Mouse (Mus musculus) forebrain, embryonic 13.5 days (tissue): Measurements from ENCODE around the gene Gucy1b1. TPM values are rescaled to one million over a fixed set of nuclear protein-coding genes. Genes with fewer than 3 reads are reported as not detected.

Experiments used
- ATAC-seq: fragments of 200-750 bp; cut with Nextera tagmentation; 2 replicates; pipeline ENCODE4 v1.8.0; 2017
- H3K27ac ChIP-seq: fragments of 300-500 bp; sonication (generic); 2 replicates; pipeline ENCODE4 v1.5.1; 2015; ENCODE audit warnings: inconsistent platforms, mild to moderate bottlenecking, moderate library complexity
- H3K27me3 ChIP-seq: fragments of 300-500 bp; sonication (generic); 2 replicates; pipeline ENCODE4 v1.6.1; 2015; ENCODE audit warnings: mild to moderate bottlenecking, inconsistent platforms
- H3K36me3 ChIP-seq: fragments of 300-500 bp; sonication (generic); 2 replicates; pipeline ENCODE4 v1.6.1; 2015; ENCODE audit warnings: mild to moderate bottlenecking, inconsistent platforms; ENCODE audit not compliant: poor library complexity, severe bottlenecking
- H3K4me1 ChIP-seq: fragments of 300-500 bp; sonication (generic); 2 replicates; pipeline ENCODE4 v1.6.1; 2015; ENCODE audit warnings: inconsistent platforms
- H3K4me2 ChIP-seq: fragments of 300-500 bp; sonication (generic); 2 replicates; pipeline ENCODE4 v1.6.1; 2015; ENCODE audit warnings: inconsistent platforms, mild to moderate bottlenecking, moderate library complexity
- H3K4me3 ChIP-seq: fragments of 300-500 bp; sonication (generic); 2 replicates; pipeline ENCODE4 v1.5.1; 2015; ENCODE audit warnings: mild to moderate bottlenecking, inconsistent platforms
- H3K9ac ChIP-seq: fragments of 300-500 bp; sonication (generic); 2 replicates; pipeline ENCODE4 v1.6.1; 2015; ENCODE audit warnings: mild to moderate bottlenecking, inconsistent platforms
- H3K9me3 ChIP-seq: fragments of 300-500 bp; sonication (generic); replicated peaks from 2 replicates; pipeline ENCODE4 v1.6.1; 2016; ENCODE audit warnings: inconsistent platforms
- WGBS: fragments of 180-500 bp; shearing (Covaris S2); methylation state at CpG from one replicate; pipeline ENCODE4 v1.1.7; 2015; 5-methylcytosine and 5-hydroxymethylcytosine counted together
- polyA plus RNA-seq: library from polyadenylated mRNA; unstranded; fragments of >200 nt; fragmentation: Nextera tagmentation; extraction: Ambion mirVana; gene quantifications from 2 replicates; pipeline ENCODE4 v1.2.1, GENCODE M21; 2015

Gene Gucy1b1
- polyA plus RNA-seq, 1 experiment from 2014 or later: 23.5 TPM

DNA sequence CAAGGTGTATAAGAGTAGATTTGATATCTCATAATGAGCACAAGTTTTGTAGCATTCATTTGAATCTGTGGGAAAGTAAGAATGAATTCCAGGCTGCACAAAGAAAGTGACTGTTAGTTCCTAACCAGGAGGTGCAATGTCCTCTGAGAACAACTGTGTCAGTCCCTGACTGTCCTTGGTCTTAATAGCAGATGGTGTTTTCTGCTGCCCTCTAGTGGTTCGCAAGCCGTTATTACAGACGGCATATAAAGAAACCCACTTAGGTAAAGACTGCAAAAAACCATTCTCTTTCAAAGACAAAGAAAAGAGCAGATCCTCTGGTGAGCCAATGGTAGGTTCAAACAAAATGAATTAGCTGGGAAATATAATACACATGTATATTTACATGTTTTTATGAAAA lies 45.3 kb downstream of the Gucy1b1 start:
- Histone ChIP-seq H3K27me3 (no peaks in the 10 kb centered on the region), H3K4me1 (no peaks in the 10 kb centered on the region), H3K9ac (no peak overlapping the region), H3K27ac (no peak overlapping the region), H3K4me2 (no peak overlapping the region), H3K9me3 (no peaks in the 10 kb centered on the region), H3K4me3 (no peak overlapping the region), H3K36me3 (0 out of 2 replicates have a peak, but pooled peaks cover under 1% of the 10 kb centered on the region)
- 1% methylated on average over 3 of the region's 3 CpGs for WGBS
- ATAC-seq: peak; percentile 87

DNA sequence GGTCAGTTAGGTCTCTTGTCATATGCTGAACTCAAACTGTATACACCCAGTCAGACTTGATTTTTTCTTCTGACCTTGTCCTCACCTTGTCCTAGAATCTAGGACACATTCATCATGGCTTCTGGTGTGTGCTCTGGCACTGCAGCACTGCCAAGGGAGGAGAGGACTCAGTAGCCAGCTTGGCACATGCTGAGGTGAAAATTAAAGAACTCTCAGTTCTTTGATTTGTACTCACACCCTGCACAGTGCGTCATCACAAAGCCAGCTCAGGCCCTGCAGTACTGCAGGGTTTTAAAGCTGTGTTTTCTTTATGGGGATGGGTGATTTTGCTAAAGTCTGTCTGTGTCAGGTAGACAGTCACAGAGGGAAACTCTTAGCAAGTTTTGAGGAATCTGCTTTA lies 47.2 kb downstream of the Gucy1b1 start:
- no peak overlapping the region for H3K4me3 ChIP-seq
- no peaks in the 10 kb centered on the region for H3K27me3 ChIP-seq
- WGBS: 83% methylated on average over 1 of the region's 1 CpGs
- no peak for ATAC-seq
- no peak overlapping the region for H3K4me2 ChIP-seq
- no peaks in the 10 kb centered on the region for H3K4me1 ChIP-seq
- H3K27ac ChIP-seq: no peak overlapping the region
- H3K36me3 ChIP-seq: no peaks in the 10 kb centered on the region
- no peak overlapping the region for H3K9ac ChIP-seq
- H3K9me3 ChIP-seq: no peaks in the 10 kb centered on the region

GRCm38 (mm10) chr3:82023065-82023464 lies 51.4 kb downstream of the Gucy1b1 start:
- no peaks in the 10 kb centered on the region for H3K4me1 ChIP-seq
- H3K9me3 ChIP-seq: no peaks in the 10 kb centered on the region
- H3K36me3 ChIP-seq: no peaks in the 10 kb centered on the region
- no peak for ATAC-seq
- H3K27me3 ChIP-seq: no peaks in the 10 kb centered on the region
- H3K4me3 ChIP-seq: no peak overlapping the region
- no peak overlapping the region for H3K27ac ChIP-seq
- H3K4me2 ChIP-seq: no peak overlapping the region
- no peak overlapping the region for H3K9ac ChIP-seq
- 83% methylated on average over 3 of the region's 3 CpGs for WGBS

GRCm38 (mm10) chr3:82022421-82022920 lies 52.0 kb downstream of the Gucy1b1 start:
- no peaks in the 10 kb centered on the region for H3K9me3 ChIP-seq
- no peak overlapping the region for H3K4me2 ChIP-seq
- H3K36me3 ChIP-seq: no peaks in the 10 kb centered on the region
- no peak overlapping the region for H3K27ac ChIP-seq
- H3K4me1 ChIP-seq: no peaks in the 10 kb centered on the region
- WGBS: 92% methylated on average over 8 of the region's 8 CpGs
- H3K9ac ChIP-seq: no peak overlapping the region
- H3K27me3 ChIP-seq: no peaks in the 10 kb centered on the region
- no peak for ATAC-seq
- no peak overlapping the region for H3K4me3 ChIP-seq

GRCm38 (mm10) chr3:82014148-82014703 lies 60.3 kb downstream of the Gucy1b1 start:
- H3K4me2 ChIP-seq: no peak overlapping the region
- H3K27me3 ChIP-seq: no peaks in the 10 kb centered on the region
- H3K4me1 ChIP-seq: 0 out of 2 replicates have a peak, but pooled peaks cover 5% of the 10 kb centered on the region
- H3K9ac ChIP-seq: no peak overlapping the region
- 32% methylated on average over 7 of the region's 7 CpGs for WGBS
- peak; percentile 76 for ATAC-seq
- no peak overlapping the region for H3K27ac ChIP-seq
- H3K4me3 ChIP-seq: no peak overlapping the region
- no peaks in the 10 kb centered on the region for H3K9me3 ChIP-seq
- H3K36me3 ChIP-seq: no peaks in the 10 kb centered on the region

DNA sequence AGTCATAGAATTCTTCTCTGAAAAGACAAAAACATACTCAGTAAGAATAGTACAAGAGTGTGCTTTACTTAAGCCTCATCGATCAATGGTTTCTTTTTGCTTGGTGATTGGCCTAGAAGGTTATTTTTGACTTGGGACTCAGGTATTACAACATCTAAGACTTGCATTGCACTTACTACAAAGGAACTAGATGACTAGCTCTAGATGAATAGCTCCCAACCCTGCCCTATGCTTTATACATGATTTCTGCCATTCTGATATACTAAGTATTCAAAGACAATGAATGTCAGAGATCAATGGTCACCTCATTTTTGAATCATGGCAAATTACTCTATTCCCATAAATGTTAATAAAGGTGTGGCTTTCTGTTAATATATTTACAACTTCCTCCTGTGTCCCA lies 67.5 kb downstream of the Gucy1b1 start:
- ATAC-seq: no peak
- H3K4me2 ChIP-seq: no peak overlapping the region
- no peak overlapping the region for H3K9ac ChIP-seq
- 91% methylated on average over 1 of the region's 1 CpGs for WGBS
- no peak overlapping the region for H3K27ac ChIP-seq
- H3K4me1 ChIP-seq: no peaks in the 10 kb centered on the region
- H3K9me3 ChIP-seq: no peaks in the 10 kb centered on the region
- H3K36me3 ChIP-seq: no peaks in the 10 kb centered on the region
- no peaks in the 10 kb centered on the region for H3K27me3 ChIP-seq
- H3K4me3 ChIP-seq: no peak overlapping the region

GRCm38 (mm10) chr3:81995988-81996387 lies 78.5 kb downstream of the Gucy1b1 start:
- ATAC-seq: peak; percentile 76
- WGBS: 2% methylated on average over 1 of the region's 1 CpGs

GRCm38 (mm10) chr3:81995371-81995770 lies 79.1 kb downstream of the Gucy1b1 start:
- H3K4me1 ChIP-seq: no peaks in the 10 kb centered on the region
- H3K27me3 ChIP-seq: no peaks in the 10 kb centered on the region
- no peak for ATAC-seq
- 36% methylated on average over 4 of the region's 4 CpGs for WGBS
- no peak overlapping the region for H3K4me2 ChIP-seq
- no peak overlapping the region for H3K9ac ChIP-seq
- no peaks in the 10 kb centered on the region for H3K36me3 ChIP-seq
- H3K27ac ChIP-seq: no peak overlapping the region
- H3K4me3 ChIP-seq: no peak overlapping the region
- no peaks in the 10 kb centered on the region for H3K9me3 ChIP-seq

More at GRCm38 (mm10) chr3:81995988-81996387, 78.5 kb downstream of the Gucy1b1 start:
- H3K4me3 ChIP-seq: no peak overlapping the region
- H3K4me1 ChIP-seq: no peaks in the 10 kb centered on the region
- H3K27ac ChIP-seq: no peak overlapping the region
- no peak overlapping the region for H3K9ac ChIP-seq
- H3K27me3 ChIP-seq: no peaks in the 10 kb centered on the region
- H3K36me3 ChIP-seq: no peaks in the 10 kb centered on the region
- H3K9me3 ChIP-seq: no peaks in the 10 kb centered on the region
- no peak overlapping the region for H3K4me2 ChIP-seq

GRCm38 (mm10) chr3:81990531-81990930 lies 84.0 kb downstream of the Gucy1b1 start:
- no peaks in the 10 kb centered on the region for H3K4me1 ChIP-seq
- H3K27ac ChIP-seq: no peak overlapping the region
- no peaks in the 10 kb centered on the region for H3K36me3 ChIP-seq
- no peak for ATAC-seq
- no peak overlapping the region for H3K4me2 ChIP-seq
- H3K27me3 ChIP-seq: no peaks in the 10 kb centered on the region
- H3K9me3 ChIP-seq: no peaks in the 10 kb centered on the region
- H3K4me3 ChIP-seq: no peak overlapping the region
- WGBS: 63% methylated on average over 3 of the region's 3 CpGs
- no peak overlapping the region for H3K9ac ChIP-seq

DNA sequence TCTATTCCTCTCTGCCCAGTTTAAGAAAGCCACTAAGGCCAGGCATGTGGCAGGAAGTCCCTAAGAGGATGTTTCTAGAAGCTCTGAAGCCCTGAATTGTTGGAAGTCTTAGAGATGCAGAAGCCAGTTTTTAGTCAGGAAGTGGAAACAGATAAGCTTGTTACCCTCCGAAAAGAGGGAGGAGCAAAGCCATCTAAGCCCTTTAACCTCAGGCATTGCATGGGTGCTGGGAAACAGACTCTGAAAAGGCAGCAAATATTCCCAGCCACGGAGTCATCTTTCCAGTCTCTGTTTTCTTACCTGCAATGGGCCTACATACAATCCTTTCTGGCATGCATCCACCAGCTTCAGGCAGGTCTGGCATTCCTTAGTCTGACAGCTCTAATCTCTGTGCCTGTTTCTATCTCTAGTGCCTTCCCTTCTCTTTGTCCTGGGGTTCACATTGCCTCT lies 84.8 kb downstream of the Gucy1b1 start:
- H3K4me1 ChIP-seq: peaks cover 4% of the 10 kb centered on the region; the same call in 1 of the 2 replicates
- H3K9ac ChIP-seq: no peak overlapping the region
- no peak overlapping the region for H3K27ac ChIP-seq
- no peak overlapping the region for H3K4me2 ChIP-seq
- H3K9me3 ChIP-seq: no peaks in the 10 kb centered on the region
- H3K27me3 ChIP-seq: no peaks in the 10 kb centered on the region
- H3K4me3 ChIP-seq: no peak overlapping the region
- WGBS: 46% methylated on average over 2 of the region's 2 CpGs
- no peaks in the 10 kb centered on the region for H3K36me3 ChIP-seq
- no peak for ATAC-seq

GRCm38 (mm10) chr3:81987628-81988027 lies 86.9 kb downstream of the Gucy1b1 start:
- Histone ChIP-seq H3K36me3 (no peaks in the 10 kb centered on the region), H3K27ac (no peak overlapping the region), H3K9ac (no peak overlapping the region), H3K4me2 (no peak overlapping the region), H3K27me3 (no peaks in the 10 kb centered on the region), H3K4me1 (peaks cover 4% of the 10 kb centered on the region; the same call in 1 of the 2 replicates), H3K4me3 (no peak overlapping the region), H3K9me3 (no peaks in the 10 kb centered on the region)
- WGBS: 95% methylated on average over 3 of the region's 3 CpGs
- ATAC-seq: no peak

DNA sequence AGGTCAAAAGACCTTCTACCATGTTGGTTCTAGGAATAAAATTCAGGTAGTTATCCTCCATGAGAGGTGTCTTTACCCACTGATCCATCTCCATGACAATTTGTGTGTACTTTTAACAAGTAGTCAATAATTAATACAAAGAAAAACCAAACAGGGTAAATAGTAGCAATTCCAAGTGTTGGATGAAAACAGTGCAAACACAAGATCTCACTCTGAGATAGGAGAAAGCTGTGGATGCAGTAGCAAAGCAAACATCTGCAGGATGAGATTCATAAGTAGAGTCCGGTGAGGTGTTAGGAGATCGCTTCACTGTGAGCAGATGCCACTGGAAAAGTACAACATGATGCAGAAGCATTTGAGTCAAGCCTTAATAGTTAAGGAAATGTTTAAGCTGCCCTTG lies 88.4 kb downstream of the Gucy1b1 start:
- Histone ChIP-seq H3K4me3 (no peak overlapping the region), H3K36me3 (no peaks in the 10 kb centered on the region), H3K27ac (no peak overlapping the region), H3K4me2 (no peak overlapping the region), H3K9me3 (no peaks in the 10 kb centered on the region), H3K27me3 (no peaks in the 10 kb centered on the region), H3K9ac (no peak overlapping the region), H3K4me1 (peaks cover 4% of the 10 kb centered on the region; the same call in 1 of the 2 replicates)
- 98% methylated on average over 2 of the region's 2 CpGs for WGBS
- ATAC-seq: no peak

- Histone ChIP-seq H3K36me3 (no peaks in the 10 kb centered on the region), H3K27ac (no peak overlapping the region), H3K9ac (no peak overlapping the region), H3K27me3 (no peaks in the 10 kb centered on the region), H3K4me2 (no peak overlapping the region), H3K9me3 (no peaks in the 10 kb centered on the region), H3K4me1 (peaks cover 4% of the 10 kb centered on the region; the same call in 1 of the 2 replicates), H3K4me3 (no peak overlapping the region)
- WGBS: 60% methylated on average over 1 of the region's 1 CpGs
- no peak for ATAC-seq
These were observed 89.4 kb downstream of the Gucy1b1 start for GRCm38 (mm10) chr3:81985100-81985499.
